Mouse (Mus musculus): ENCODE measurements around the gene Tmem231. TPM values are rescaled to one million over a fixed set of nuclear protein-coding genes. Genes with fewer than 3 reads are reported as not detected.
A peak's percentile ranks its signal among the peaks of the same experiment; 100 is the strongest.

Gene Tmem231
- polyA plus RNA-seq, 1 experiment from 2014 or later: 11.8 TPM

- no peak overlapping the region; the same call in 1 of the 2 replicates for H3K9ac ChIP-seq (ENCODE audit: low read length)
- peaks cover 2% of the 10 kb centered on the region; the same call in 1 of the 2 replicates for H3K36me3 ChIP-seq (ENCODE audit: control insufficient read depth, insufficient read depth, low read length)
- DNase-seq (ENCODE audit: low spot score) (peak; percentile 66), ATAC-seq (no peak)
- 27% methylated on average over 10 of the region's 10 CpGs for WGBS
- no peak overlapping the region for H3K27ac ChIP-seq (ENCODE audit: low read depth, low read length)
- no peaks in the 10 kb centered on the region for H3K9me3 ChIP-seq (replicated peaks; ENCODE audit: control insufficient read depth, low read length)
- H3K27me3 ChIP-seq (replicated peaks; ENCODE audit: control insufficient read depth, insufficient read depth, low read length): no peaks in the 10 kb centered on the region
- H3K4me1 ChIP-seq (ENCODE audit: control insufficient read depth, insufficient read depth, low read length): no peaks in the 10 kb centered on the region
- H3K4me2 ChIP-seq (ENCODE audit: low read length): no peak overlapping the region
- no peak overlapping the region for H3K4me3 ChIP-seq (ENCODE audit: low read depth, low read length)
These were observed 10.3 kb downstream of the Tmem231 start for GRCm38 (mm10) chr8:111923383-111923804.

DNA sequence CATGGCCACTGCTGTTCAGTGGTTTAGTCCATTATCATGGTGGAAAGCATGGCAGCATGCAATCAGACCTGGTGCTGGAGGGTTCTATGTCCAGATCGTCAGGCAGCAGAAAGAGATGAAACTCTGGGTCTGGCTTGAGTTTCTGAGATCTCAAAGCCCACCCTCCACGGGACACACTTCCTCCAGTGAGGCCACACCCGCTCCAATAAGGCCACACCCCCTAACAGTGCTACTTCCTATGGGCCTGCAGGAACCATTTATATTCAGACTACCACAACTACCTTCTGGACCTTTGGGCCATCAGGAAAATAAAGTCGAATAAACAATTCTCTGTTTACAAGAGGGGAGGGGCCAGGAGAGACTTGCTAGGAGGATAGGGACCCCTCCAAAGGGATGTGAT lies 12.7 kb downstream of the Tmem231 start:
- Histone ChIP-seq H3K27me3 (replicated peaks; ENCODE audit: control insufficient read depth, insufficient read depth, low read length) (no peaks in the 10 kb centered on the region), H3K9ac (ENCODE audit: low read length) (no peak overlapping the region), H3K9me3 (replicated peaks; ENCODE audit: control insufficient read depth, low read length) (no peaks in the 10 kb centered on the region), H3K4me3 (ENCODE audit: low read depth, low read length) (no peak overlapping the region), H3K4me2 (ENCODE audit: low read length) (no peak overlapping the region), H3K4me1 (ENCODE audit: control insufficient read depth, insufficient read depth, low read length) (no peaks in the 10 kb centered on the region), H3K36me3 (ENCODE audit: control insufficient read depth, insufficient read depth, low read length) (peaks cover 11% of the 10 kb centered on the region; the same call in 1 of the 2 replicates), H3K27ac (ENCODE audit: low read depth, low read length) (no peak overlapping the region)
- DNase-seq (ENCODE audit: low spot score) (no peak), ATAC-seq (no peak)
- 89% methylated on average over 4 of the region's 4 CpGs for WGBS

- no peaks in the 10 kb centered on the region for H3K4me1 ChIP-seq (ENCODE audit: control insufficient read depth, insufficient read depth, low read length)
- no peaks in the 10 kb centered on the region for H3K9me3 ChIP-seq (replicated peaks; ENCODE audit: control insufficient read depth, low read length)
- no peak overlapping the region for H3K9ac ChIP-seq (ENCODE audit: low read length)
- DNase-seq (ENCODE audit: low spot score) (no peak), ATAC-seq (no peak)
- no peak overlapping the region for H3K27ac ChIP-seq (ENCODE audit: low read depth, low read length)
- H3K4me2 ChIP-seq (ENCODE audit: low read length): no peak overlapping the region
- WGBS: 85% methylated on average over 2 of the region's 2 CpGs
- H3K4me3 ChIP-seq (ENCODE audit: low read depth, low read length): no peak overlapping the region
- no peaks in the 10 kb centered on the region for H3K27me3 ChIP-seq (replicated peaks; ENCODE audit: control insufficient read depth, insufficient read depth, low read length)
- H3K36me3 ChIP-seq (ENCODE audit: control insufficient read depth, insufficient read depth, low read length): peaks cover 11% of the 10 kb centered on the region; the same call in 1 of the 2 replicates
These were observed 14.0 kb downstream of the Tmem231 start for GRCm38 (mm10) chr8:111919663-111920062.

DNA sequence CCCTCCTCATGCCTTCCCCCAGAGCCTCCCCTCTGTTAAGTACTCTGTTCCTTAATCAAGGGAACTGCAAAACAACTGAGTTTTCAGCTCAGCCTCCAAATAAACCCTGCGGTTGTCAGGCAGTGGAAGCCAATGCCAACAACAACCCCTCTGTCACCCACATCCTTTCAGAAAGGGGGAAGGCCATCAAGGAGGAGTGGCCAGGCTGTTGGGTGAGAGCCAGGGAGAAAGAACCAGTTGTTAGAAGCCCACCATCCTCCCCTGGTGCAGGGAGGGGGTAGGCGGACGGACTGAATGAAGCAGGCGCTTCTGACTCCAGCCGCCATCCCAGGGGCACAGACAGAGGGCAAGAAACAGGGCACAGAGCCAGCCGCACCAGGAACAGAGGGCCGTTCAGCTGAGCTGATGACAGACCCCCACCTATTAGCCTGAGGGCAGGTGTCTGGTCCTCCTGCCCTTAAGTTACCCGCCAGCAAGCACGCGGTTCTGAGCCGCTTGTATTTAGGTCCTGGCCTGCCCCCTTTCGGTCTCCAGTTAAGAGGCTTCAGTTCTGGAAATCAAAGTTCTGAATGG lies 20.7 kb downstream of the Tmem231 start:
- peak overlapping the region; percentile 13 for H3K4me2 ChIP-seq (ENCODE audit: low read length)

GRCm38 (mm10) chr8:111911572-111911971 lies 22.1 kb downstream of the Tmem231 start:
- DNase-seq (ENCODE audit: low spot score) (peak; percentile 67), ATAC-seq (peak; percentile 10; the same call in 1 of the 2 replicates)
- no peak overlapping the region for H3K27ac ChIP-seq (ENCODE audit: low read depth, low read length)
- H3K4me3 ChIP-seq (ENCODE audit: low read depth, low read length): no peak overlapping the region
- no peaks in the 10 kb centered on the region for H3K36me3 ChIP-seq (ENCODE audit: control insufficient read depth, insufficient read depth, low read length)
- 0 out of 2 replicates have a peak, but pooled peaks cover 5% of the 10 kb centered on the region for H3K27me3 ChIP-seq (replicated peaks; ENCODE audit: control insufficient read depth, insufficient read depth, low read length)
- 35% methylated on average over 7 of the region's 7 CpGs for WGBS
- H3K4me1 ChIP-seq (ENCODE audit: control insufficient read depth, insufficient read depth, low read length): peaks cover 5% of the 10 kb centered on the region; the same call in 1 of the 2 replicates
- no peak overlapping the region for H3K9ac ChIP-seq (ENCODE audit: low read length)
- no peaks in the 10 kb centered on the region for H3K9me3 ChIP-seq (replicated peaks; ENCODE audit: control insufficient read depth, low read length)
- no peak overlapping the region for H3K4me2 ChIP-seq (ENCODE audit: low read length)

More for the DNA sequence above, 20.7 kb downstream of the Tmem231 start:
- Histone ChIP-seq H3K9me3 (replicated peaks; ENCODE audit: control insufficient read depth, low read length) (no peaks in the 10 kb centered on the region), H3K27me3 (replicated peaks; ENCODE audit: control insufficient read depth, insufficient read depth, low read length) (0 out of 2 replicates have a peak, but pooled peaks cover 5% of the 10 kb centered on the region), H3K4me1 (ENCODE audit: control insufficient read depth, insufficient read depth, low read length) (peaks cover 5% of the 10 kb centered on the region; the same call in 1 of the 2 replicates), H3K9ac (ENCODE audit: low read length) (no peak overlapping the region), H3K27ac (ENCODE audit: low read depth, low read length) (peak overlapping the region; percentile 70), H3K4me3 (ENCODE audit: low read depth, low read length) (no peak overlapping the region), H3K36me3 (ENCODE audit: control insufficient read depth, insufficient read depth, low read length) (peaks cover 6% of the 10 kb centered on the region; the same call in 1 of the 2 replicates)
- DNase-seq (ENCODE audit: low spot score): peak; percentile 87
- ATAC-seq: peak; percentile 85
- WGBS: 20% methylated on average over 12 of the region's 12 CpGs

DNA sequence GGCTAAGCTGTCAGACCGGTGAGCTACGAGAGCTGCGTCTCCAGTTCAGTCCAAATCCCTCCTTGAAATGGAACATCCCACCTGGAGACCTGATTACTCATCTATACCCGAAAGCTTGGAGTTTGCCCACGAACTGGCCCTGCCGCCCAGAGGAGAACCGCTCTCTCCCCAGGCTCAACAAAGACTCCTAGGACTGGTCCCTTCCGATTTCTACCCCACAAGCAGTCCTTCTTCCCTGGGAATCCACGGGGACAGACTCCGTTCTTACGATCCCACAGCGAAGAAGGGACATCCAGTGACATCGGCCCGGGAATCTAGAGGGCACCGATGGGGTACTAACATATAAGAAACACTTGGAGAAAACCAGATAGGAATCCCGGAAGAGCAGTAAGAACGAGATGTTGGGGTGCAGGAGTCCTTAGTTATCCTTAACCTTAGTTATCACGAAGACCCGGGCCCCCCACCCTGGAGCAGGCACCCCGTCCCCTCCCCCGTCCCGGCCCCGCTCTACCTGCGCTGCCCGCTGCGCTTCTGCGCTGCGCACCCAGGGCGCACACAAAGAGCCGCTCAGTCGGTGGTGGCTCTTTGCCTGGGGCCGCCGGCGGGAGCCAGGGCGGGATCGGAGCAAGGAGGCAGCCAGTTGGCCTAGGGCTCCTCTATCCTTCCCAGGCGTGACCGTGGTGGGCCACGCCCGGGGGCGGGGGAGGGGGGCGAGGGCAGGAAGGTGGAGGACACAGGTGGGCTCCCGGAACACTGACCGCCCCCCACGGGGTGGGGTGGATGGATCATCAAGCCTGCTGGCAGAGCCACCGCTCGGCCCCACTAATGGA lies 23.8 kb downstream of the Tmem231 start, which contains the start of gene Chst5:
Gene Chst5, minus strand, starts transcription at position 827 of the 830 bp plus-strand sequence.
- ATAC-seq (peak; percentile 50; the same call in 1 of the 2 replicates), DNase-seq (ENCODE audit: low spot score) (peak; percentile 53)
- 0 out of 2 replicates have a peak, but pooled peaks cover 5% of the 10 kb centered on the region for H3K27me3 ChIP-seq (replicated peaks; ENCODE audit: control insufficient read depth, insufficient read depth, low read length)
- H3K4me1 ChIP-seq (ENCODE audit: control insufficient read depth, insufficient read depth, low read length): peaks cover 5% of the 10 kb centered on the region; the same call in 1 of the 2 replicates
- no peaks in the 10 kb centered on the region for H3K9me3 ChIP-seq (replicated peaks; ENCODE audit: control insufficient read depth, low read length)
- H3K4me2 ChIP-seq (ENCODE audit: low read length): peak within 1 kb of the TSS; percentile 70
- H3K36me3 ChIP-seq (ENCODE audit: control insufficient read depth, insufficient read depth, low read length): no peaks in the 10 kb centered on the region
- peak within 1 kb of the TSS; percentile 30 for H3K4me3 ChIP-seq (ENCODE audit: low read depth, low read length)
- H3K9ac ChIP-seq (ENCODE audit: low read length): peak within 1 kb of the TSS; percentile 56
- WGBS: 7% methylated on average over 46 of the region's 47 CpGs
- no peak within 1 kb of the TSS for H3K27ac ChIP-seq (ENCODE audit: low read depth, low read length)

DNA sequence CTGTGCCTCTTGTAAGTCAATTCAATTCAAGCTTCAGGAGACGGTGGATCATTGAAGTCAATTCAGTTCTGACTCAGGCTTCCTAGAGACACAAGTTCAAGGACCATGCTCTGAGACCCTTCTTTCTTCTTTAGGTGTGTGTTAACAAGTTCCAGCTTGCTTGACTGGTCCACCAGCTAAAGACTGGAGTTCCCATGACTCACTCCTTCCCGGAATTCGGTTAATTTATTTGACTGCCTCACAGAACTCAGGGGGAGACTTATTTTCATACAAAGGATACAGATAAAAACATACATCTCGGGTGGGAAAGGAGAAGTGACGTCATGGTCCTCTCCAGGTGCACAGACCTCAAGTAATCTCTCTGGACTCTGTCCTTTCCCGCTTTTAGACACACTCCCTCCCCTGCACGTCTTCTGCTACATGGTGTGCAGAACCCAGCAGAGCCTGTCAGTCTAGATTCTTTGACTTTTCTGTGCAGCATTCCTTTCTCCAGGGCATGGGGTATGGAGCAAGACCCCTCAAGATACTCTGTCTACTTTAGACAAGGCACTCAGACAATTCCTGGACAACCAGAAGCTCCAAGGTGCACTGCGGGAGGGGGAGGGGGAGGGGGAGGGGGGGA lies 28.1 kb downstream of the Tmem231 start:
- Histone ChIP-seq H3K27ac (ENCODE audit: low read depth, low read length) (no peak overlapping the region), H3K4me3 (ENCODE audit: low read depth, low read length) (no peak overlapping the region), H3K4me1 (ENCODE audit: control insufficient read depth, insufficient read depth, low read length) (no peaks in the 10 kb centered on the region), H3K9me3 (replicated peaks; ENCODE audit: control insufficient read depth, low read length) (no peaks in the 10 kb centered on the region), H3K27me3 (replicated peaks; ENCODE audit: control insufficient read depth, insufficient read depth, low read length) (0 out of 2 replicates have a peak, but pooled peaks cover 5% of the 10 kb centered on the region), H3K36me3 (ENCODE audit: control insufficient read depth, insufficient read depth, low read length) (no peaks in the 10 kb centered on the region), H3K9ac (ENCODE audit: low read length) (no peak overlapping the region), H3K4me2 (ENCODE audit: low read length) (no peak overlapping the region)
- ATAC-seq (no peak), DNase-seq (ENCODE audit: low spot score) (no peak)
- 69% methylated on average over 8 of the region's 8 CpGs for WGBS

GRCm38 (mm10) chr8:111902080-111902479 lies 31.6 kb downstream of the Tmem231 start:
- no peak overlapping the region for H3K27ac ChIP-seq (ENCODE audit: low read depth, low read length)
- no peaks in the 10 kb centered on the region for H3K27me3 ChIP-seq (replicated peaks; ENCODE audit: control insufficient read depth, insufficient read depth, low read length)
- WGBS: 38% methylated on average over 5 of the region's 5 CpGs
- no peak overlapping the region for H3K4me2 ChIP-seq (ENCODE audit: low read length)
- H3K9ac ChIP-seq (ENCODE audit: low read length): no peak overlapping the region
- H3K9me3 ChIP-seq (replicated peaks; ENCODE audit: control insufficient read depth, low read length): no peaks in the 10 kb centered on the region
- no peak for DNase-seq (ENCODE audit: low spot score)
- H3K36me3 ChIP-seq (ENCODE audit: control insufficient read depth, insufficient read depth, low read length): no peaks in the 10 kb centered on the region
- ATAC-seq: no peak
- H3K4me1 ChIP-seq (ENCODE audit: control insufficient read depth, insufficient read depth, low read length): no peaks in the 10 kb centered on the region
- no peak overlapping the region for H3K4me3 ChIP-seq (ENCODE audit: low read depth, low read length)
